Mouse (Mus musculus): Measurements from ENCODE around the gene Olfr813.

GRCm38 (mm10) chr10:129847343-129847742 is 7.8 kb upstream of the Olfr813 start:
- no peak for TF ChIP-seq BHLHE40 (IDR thresholded peaks at IDR 0.05; ENCODE audit: low read depth, low read length)
- no peak for TF ChIP-seq CTCF (conservative IDR thresholded peaks at IDR 0.05 in 1 of 2, IDR thresholded peaks at IDR 0.05 in 1 of 2; ENCODE audit: low read depth in 2 of 2, low read length in 2 of 2)
- no peak for TF ChIP-seq POLR2A (IDR thresholded peaks at IDR 0.05; ENCODE audit: low read depth, low read length)
- TF ChIP-seq MAFK (IDR thresholded peaks at IDR 0.05; ENCODE audit: insufficient replicate concordance, low read length), result no peak
- TF ChIP-seq USF1 (IDR thresholded peaks at IDR 0.05; ENCODE audit: low read depth, low read length), result no peak
- no peak for TF ChIP-seq GABPA (IDR thresholded peaks at IDR 0.05; ENCODE audit: insufficient replicate concordance, low read depth, low read length)
- TF ChIP-seq SMC3 (IDR thresholded peaks at IDR 0.05; ENCODE audit: low read depth, low read length), result no peak
- no peak for TF ChIP-seq EP300 (IDR thresholded peaks at IDR 0.05; ENCODE audit: low read length)
- no peak for TF ChIP-seq E2F4 (IDR thresholded peaks at IDR 0.05; ENCODE audit: insufficient replicate concordance, low read depth, low read length)
- no peak for TF ChIP-seq SIN3A (IDR thresholded peaks at IDR 0.05; ENCODE audit: low read length)
- TF ChIP-seq ZNF384 (IDR thresholded peaks at IDR 0.05; ENCODE audit: low read depth, low read length), result no peak
- TF ChIP-seq HCFC1 (IDR thresholded peaks at IDR 0.05; ENCODE audit: low read depth, low read length), result no peak
- TF ChIP-seq CHD2 (IDR thresholded peaks at IDR 0.05; ENCODE audit: low read length), result no peak

All from CH12.LX (cell line).